Mouse (Mus musculus) cerebellum, adult 11-12 months (tissue): ENCODE results near the gene Grk1.

ENCODE experiments used
- DNase-seq: peaks from one replicate; pipeline ENCODE4 v3.0.0; 2022

Grk1 gene

GRCm38 (mm10) chr8:13404666-13405131 lies at the start of gene Grk1:
Gene Grk1, plus strand, starts transcription at chr8:13405081.
- DNase-seq, result no peak

DNA sequence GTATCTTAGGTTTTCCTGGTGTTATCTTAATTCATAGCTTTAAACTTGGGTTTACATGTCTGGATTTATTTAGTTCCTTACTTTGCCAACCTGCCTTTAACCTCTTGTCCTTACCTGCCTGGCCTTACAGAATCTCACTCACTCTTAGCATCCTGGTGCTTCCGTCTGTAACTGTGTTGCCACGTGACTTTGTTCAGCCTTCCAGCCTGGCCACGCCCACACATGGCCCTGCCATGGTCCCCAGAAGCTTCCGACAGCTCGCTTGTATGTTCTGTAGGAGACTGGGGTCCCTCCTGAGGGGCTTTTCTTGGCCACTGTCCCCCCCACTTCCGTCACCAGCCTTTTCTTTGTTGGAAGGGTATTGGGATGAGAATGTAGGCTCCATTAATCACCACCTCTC lies 48.7 kb upstream of the Grk1 start:
- no peak for DNase-seq

DNA sequence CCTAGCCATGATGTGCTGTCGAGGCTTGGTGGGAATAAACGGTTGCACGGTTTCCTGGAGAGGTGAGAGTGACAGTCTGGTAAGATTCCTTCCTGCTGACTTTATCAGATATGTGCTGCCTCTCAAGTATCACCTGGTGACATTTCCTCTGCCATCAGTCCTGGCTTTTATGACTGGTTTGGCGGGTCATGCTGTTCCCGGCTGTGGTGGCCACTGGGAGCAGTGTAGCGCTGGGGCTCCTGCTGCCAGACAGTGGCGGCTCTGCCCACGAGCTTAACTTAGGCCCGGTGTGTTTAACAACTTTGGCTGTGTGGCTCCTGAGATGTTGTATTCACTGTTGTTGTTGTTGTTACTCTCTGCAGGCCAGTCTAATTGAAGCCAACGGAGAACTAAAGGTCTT lies 48.2 kb upstream of the Grk1 start:
- DNase-seq, result no peak

DNA sequence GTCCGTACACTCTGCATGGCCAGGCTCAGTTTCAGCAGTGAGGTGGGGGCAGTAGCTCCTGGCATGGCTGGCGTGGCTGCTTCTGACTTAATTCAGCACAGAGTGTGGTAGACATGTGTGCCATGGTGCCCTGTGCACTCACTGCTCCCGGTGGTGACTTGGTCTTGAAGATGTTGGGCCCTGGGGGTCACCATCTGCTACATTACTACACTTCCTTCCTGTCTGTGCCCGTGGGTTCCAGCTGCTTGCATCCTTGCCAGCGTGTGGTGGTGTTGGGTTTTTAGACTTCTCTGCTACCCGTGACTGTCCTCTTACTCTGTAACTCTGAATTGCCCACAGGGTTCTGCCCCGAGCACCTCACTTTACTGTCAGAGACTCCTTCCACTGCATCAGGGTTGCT lies 44.7 kb upstream of the Grk1 start:
- DNase-seq, result no peak

GRCm38 (mm10) chr8:13361865-13362264 lies 43.0 kb upstream of the Grk1 start:
- no peak for DNase-seq

DNA sequence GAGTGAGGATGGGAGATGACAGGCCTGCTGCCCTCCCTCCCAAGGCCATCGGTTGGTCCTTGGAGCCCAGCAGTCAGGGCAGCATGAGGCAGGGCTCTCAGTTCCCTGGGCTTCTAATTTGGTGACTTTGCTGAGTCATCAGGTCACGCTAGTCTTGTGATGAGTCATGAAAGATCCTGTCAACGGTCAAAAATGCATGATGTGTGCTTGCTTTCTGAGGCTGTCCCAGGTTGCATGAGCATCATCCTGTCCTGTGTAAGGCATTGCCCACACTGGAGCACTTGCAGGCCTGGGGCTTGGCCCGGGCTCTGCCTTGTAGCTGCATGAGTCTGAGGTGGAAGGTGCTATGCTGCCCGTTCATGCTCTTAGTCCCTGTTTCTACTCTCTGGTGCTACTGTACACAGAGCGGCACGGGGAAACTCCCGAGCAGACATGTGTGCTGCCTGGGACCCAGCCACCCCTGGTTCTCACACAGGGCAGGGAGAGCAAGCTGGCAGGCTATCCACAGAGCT lies 31.7 kb upstream of the Grk1 start:
- DNase-seq, result no peak

DNA sequence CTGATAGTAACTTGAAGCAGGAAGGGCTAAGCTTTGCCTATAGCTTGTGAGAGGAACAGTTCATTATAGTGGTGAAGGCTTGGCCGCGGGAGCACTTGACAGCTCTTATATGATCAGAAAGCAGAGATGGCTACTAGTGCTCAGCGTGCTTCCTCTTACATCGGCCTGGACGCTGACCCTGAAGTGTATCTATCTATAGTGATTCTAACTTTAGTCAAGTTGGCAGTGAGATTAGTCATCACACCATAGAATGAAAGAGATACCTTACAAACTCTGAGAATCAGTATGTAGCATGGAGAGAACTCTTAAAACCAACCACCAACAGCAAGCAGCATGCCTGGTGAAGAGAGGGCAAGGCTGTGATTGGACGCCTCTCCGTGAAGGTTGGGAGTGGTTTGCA lies 23.3 kb upstream of the Grk1 start:
- DNase-seq, result no peak

DNA sequence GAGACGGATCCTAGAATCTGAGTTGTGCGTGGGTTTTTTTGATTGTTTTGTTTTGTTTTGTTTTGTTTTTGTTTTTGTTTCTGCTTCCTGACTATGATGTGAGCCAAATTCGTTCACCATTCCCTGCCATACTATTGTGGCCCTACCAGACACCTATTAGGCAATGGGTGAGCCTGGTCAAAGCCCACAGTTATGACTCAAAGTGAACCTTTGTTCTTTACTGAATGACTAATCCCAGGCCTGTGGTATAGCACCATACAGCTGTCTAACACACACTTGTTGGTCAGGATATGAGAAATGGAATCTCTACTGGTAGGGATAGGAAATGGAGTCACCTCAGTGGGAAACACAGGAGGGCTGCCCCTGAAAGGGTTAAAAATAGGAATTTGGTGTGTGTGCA lies 22.3 kb upstream of the Grk1 start:
- no peak for DNase-seq

DNA sequence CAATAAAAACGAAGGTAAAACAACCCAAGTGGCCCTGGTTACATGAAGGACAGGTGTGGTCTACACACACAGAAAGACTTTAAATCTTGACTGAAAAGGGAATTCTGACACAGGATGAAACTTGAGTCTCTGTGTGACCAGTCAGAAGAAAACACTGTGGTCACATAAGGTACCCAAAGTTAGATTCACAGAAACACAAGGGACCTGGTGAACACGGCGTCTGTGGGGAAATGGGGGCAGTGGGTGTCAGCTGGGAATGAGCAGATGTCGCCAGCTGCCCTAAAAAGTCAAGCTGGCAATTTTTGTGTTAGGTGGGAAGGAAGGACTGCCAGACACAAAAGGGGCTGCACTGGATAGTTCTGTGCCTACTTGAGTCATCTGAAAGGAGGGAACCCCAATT lies 21.9 kb upstream of the Grk1 start:
- no peak for DNase-seq

DNA sequence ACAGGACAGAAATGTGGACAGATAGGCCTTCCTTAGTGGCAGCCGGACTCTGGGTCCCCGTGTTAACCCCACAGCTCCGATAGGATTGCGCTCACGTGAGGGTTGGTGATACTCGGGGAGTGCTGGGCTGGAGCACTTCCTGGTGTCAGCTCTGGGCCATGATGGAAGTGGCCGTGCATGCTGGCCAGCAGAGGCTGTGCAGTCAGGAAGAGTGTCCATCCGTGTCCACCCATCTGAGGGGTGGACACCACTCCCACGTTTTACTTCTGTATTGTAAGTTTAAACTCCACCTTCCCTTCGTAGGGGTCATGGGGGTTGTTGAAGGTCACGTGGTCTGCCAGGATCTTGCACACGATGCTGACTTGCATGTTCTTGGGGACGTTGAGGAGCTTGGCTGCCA lies 18.5 kb upstream of the Grk1 start:
- no peak for DNase-seq

GRCm38 (mm10) chr8:13387728-13388127 lies 17.2 kb upstream of the Grk1 start:
- DNase-seq, result no peak

GRCm38 (mm10) chr8:13388744-13389143 lies 16.1 kb upstream of the Grk1 start:
- no peak for DNase-seq

DNA sequence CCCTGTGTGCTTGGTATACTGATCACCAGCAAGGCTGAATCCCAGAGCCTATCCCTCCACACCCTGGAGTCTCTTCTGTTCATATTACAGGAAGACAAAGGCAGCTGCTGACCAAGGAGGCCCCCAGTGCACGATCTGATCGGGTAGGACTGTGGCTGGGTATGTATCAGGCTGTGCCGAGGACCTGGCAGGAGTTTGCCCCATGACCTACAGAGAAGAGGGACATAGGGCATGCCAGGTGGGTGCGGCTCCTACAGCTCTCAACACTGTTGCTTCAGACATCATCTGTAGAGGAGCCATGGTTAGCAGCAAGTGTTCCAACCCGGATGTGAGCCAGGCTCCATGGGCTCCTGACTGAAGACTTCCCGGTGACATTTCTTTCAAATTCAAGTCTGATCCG lies 11.0 kb upstream of the Grk1 start:
- no peak for DNase-seq

- DNase-seq, result no peak
These were observed 8.2 kb upstream of the Grk1 start, which contains the start of gene Atp4b for GRCm38 (mm10) chr8:13396725-13397124. Gene Atp4b, minus strand, starts transcription at chr8:13396825.

- no peak for DNase-seq
These were observed 1.4 kb upstream of the Grk1 start for GRCm38 (mm10) chr8:13403517-13403916.

GRCm38 (mm10) chr8:13406011-13406410 lies 1.1 kb downstream of the Grk1 start:
- DNase-seq, result no peak

DNA sequence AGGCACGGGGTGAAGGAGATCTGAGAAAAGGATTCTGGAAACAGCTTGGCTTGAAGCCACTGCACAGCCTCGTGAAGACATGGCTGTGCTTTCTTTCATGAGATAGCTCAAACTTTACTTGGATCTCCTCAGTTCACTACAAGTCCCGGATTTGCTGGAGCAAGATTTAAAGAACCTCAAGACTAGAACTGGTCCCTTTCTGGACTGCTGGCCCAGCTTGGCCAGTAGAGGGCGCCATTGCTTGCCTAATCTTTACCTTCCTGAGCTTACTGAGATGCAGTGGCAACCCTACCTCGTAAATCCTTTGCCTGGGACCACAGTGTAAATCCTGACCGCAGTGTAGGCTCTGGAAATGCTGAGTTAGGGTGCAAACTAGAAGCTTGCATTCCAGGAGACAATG lies 6.7 kb downstream of the Grk1 start:
- DNase-seq, result peak; percentile 43

GRCm38 (mm10) chr8:13412891-13413558 lies 8.1 kb downstream of the Grk1 start:
- DNase-seq, result peak; percentile 12

DNA sequence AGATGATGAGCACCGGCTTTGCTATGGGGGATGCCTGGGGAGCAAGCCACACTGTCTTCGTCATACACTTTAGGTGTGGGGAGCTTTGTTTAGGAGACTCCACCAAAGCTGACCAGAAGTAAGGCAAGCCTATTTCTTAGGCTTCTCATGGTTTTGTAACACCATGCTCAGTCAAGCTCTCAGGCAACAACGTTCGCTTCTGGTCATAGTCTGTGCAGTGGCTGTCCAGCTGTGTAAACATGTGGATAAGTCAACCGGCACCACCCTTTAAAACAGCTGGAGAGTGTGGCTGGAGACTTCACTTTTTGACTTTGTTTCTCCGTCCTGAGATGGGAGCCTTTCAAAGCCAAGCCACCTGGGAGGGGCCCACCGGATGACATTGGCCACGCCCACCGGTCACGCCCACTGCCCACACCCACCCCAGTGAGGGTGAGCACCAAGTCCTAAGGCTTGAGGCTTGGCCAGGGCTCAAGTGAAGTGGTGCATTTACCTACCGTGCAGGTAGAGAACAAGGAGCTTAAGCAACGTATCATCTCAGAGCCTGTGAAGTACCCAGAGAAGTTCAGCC lies 9.0 kb downstream of the Grk1 start:
- DNase-seq, result no peak

DNA sequence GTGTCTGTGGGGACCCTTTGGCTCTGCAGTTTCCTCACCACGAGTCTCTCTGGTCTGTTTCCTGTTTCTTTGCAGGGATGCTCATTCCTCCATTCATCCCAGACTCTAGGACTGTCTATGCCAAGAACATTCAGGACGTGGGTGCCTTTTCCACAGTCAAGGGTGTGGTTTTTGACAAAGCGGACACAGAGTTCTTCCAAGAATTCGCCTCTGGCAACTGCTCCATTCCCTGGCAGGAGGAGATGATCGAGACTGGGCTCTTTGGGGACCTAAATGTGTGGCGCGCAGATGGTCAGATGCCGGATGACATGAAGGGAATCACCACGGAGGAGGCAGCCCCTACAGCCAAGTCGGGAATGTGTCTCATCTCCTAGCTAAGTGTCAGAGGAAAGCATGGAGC lies 11.0 kb downstream of the Grk1 start:
- no peak for DNase-seq

- DNase-seq, result no peak
These were observed 14.3 kb downstream of the Grk1 start for GRCm38 (mm10) chr8:13419111-13419639.

- no peak for DNase-seq
These were observed 16.1 kb downstream of the Grk1 start for GRCm38 (mm10) chr8:13420970-13421369.

DNA sequence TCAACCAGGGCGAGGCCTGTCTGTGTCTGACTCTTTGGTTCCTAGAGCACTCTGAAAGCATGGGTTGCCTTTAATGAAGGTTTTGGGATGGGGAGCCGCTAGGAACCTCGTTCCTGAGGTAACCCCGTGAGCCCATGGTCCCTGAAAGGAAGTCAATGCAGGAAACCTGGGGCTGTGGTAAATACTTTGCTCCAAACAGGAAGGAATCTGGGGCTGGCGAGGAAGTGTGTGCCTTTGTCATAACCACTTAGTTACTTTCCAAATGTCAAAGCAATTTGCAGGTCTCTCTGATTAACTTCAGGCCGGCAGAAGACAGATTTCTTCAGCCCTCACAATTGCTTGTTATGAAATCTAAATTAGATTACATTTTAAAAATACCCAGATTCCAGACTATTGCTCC lies 22.5 kb downstream of the Grk1 start:
- DNase-seq, result no peak

DNA sequence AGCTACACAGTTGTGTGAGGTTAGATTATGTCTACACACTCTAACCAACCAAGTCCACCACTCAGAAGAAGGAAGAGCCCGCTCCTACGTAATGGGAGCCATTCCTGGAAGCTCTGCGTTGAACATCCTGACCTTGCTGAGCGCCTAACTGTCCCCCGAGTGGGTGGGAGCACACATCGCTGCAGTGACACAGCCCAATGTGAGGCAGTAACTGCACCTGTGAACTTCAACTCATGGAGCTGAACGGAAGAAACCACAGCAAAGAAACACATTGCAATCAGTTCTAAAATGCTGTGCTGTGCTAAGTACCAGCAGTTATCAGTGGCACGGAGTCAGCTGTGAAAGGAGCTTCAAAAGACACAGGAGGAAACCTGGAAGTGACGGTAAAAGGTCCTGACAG lies 23.3 kb downstream of the Grk1 start:
- no peak for DNase-seq

- DNase-seq, result no peak
These were observed 25.5 kb downstream of the Grk1 start for GRCm38 (mm10) chr8:13430412-13430811.
